Mouse (Mus musculus) myocyte (in vitro differentiated cells): ENCODE data around the gene Cntnap5c.

Experiments used
- MYOD1 ChIP-seq, 3 experiments: IDR thresholded peaks; one replicate each; pipeline ENCODE4 v1.6.1; 2011; ENCODE audit warnings: control low read depth in 2 of 3, low read depth in 2 of 3, mild to moderate bottlenecking in 2 of 3, moderate library complexity in 1 of 3; ENCODE audit not compliant: insufficient read length in 2 of 3, control insufficient read depth in 1 of 3
- POLR2A ChIP-seq: IDR thresholded peaks from one replicate; pipeline ENCODE4 v1.6.1; 2011; ENCODE audit warnings: low read depth, mild to moderate bottlenecking, control low read depth, moderate library complexity; ENCODE audit not compliant: insufficient read length
- SRF ChIP-seq: IDR thresholded peaks from one replicate; pipeline ENCODE4 v1.6.1; 2011; ENCODE audit warnings: low read depth; ENCODE audit not compliant: control insufficient read depth, insufficient read length
- TCF12 ChIP-seq: IDR thresholded peaks from one replicate; pipeline ENCODE4 v1.6.1; 2011; ENCODE audit warnings: mild to moderate bottlenecking, control low read depth; ENCODE audit not compliant: poor library complexity, insufficient read depth, severe bottlenecking
- USF1 ChIP-seq: IDR thresholded peaks from one replicate; pipeline ENCODE4 v1.6.1; 2011; ENCODE audit warnings: low read depth, mild to moderate bottlenecking, control low read depth, moderate library complexity

DNA sequence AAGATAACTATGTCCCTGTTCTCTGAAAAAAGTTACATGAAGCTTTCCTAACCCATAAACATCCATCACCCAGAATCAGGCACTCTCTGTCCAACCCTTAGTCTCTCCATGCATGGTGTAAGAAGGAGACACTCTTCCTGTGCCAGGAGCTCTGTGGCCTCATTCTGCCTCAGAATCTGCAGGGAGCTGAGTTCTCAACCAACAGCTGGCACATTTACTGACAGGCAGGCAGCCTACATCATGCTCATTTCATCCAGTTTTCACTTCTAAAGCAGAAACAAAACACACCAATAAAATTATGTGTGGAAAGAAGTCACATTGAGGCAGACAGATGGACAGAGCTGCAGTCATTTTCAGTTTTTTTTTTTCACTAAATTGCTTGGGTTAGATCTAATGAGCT is 638.4 kb downstream of the Cntnap5c start:
- no peak for TF ChIP-seq USF1
- TF ChIP-seq POLR2A = no peak
- TF ChIP-seq MYOD1 (IDR thresholded peaks at IDR 0.05; ENCODE audit: control insufficient read depth in 1 of 3, insufficient read length in 2 of 3, low read depth in 2 of 3) = no peak
- no peak for TF ChIP-seq SRF
- no peak for TF ChIP-seq TCF12
